ENCODE assay signal across 8 mouse cellular contexts in genomic region chrX:164381618-164382408, GRCm38 (mm10). TPM values are rescaled to one million over a fixed set of nuclear protein-coding genes. Genes with fewer than 3 reads are reported as not detected.
DNase-seq lines count a peak whose midpoint lies in the region; ATAC-seq and TF ChIP-seq lines count a peak whose summit lies in the region.

No protein-coding gene starts in this region.

- WGBS in forebrain, embryonic 10.5 days: 17% methylated on average over 32 of the region's 33 CpGs
- WGBS in heart, embryonic 14.5 days: 15% methylated on average over 30 of the region's 33 CpGs
- 11% methylated on average over 31 of the region's 33 CpGs for WGBS in liver, embryonic 14.5 days (ENCODE audit: insufficient replicate concordance)
- 17% methylated on average over 31 of the region's 33 CpGs for WGBS in stomach, embryonic 15.5 days

- peak overlapping the region; percentile 77 for H3K4me2 ChIP-seq in heart, embryonic 14.5 days (ENCODE audit: low read length)
- peak overlapping the region; percentile 66 for H3K4me2 ChIP-seq in liver, embryonic 14.5 days (ENCODE audit: low read depth)
- H3K4me2 ChIP-seq in stomach, embryonic 15.5 days: peak overlapping the region; percentile 64

- TF ChIP-seq EP300 in liver, embryonic 14.5 days (IDR thresholded peaks at IDR 0.05; ENCODE audit: low read depth): no peak

- H3K36me3 ChIP-seq in E14TG2a.4 (ENCODE audit: insufficient read depth, low read length): no peaks in the 10 kb centered on the region
- no peaks in the 10 kb centered on the region for H3K36me3 ChIP-seq in forebrain, embryonic 10.5 days (replicated peaks)
- H3K36me3 ChIP-seq in heart, embryonic 14.5 days (ENCODE audit: control insufficient read depth, insufficient read depth, low read length): no peaks in the 10 kb centered on the region
- H3K36me3 ChIP-seq in liver, embryonic 14.5 days (replicated peaks; ENCODE audit: control insufficient read depth, insufficient read depth, low read depth): no peaks in the 10 kb centered on the region
- no peaks in the 10 kb centered on the region for H3K36me3 ChIP-seq in stomach, embryonic 15.5 days

- H3K27ac ChIP-seq in forebrain, embryonic 10.5 days: peak overlapping the region; percentile 70
- no peak overlapping the region; a peak in 1 of 4 replicates for H3K27ac ChIP-seq in heart, embryonic 14.5 days (replicated peaks in 1 of 2; ENCODE audit: control insufficient read depth in 1 of 2, insufficient read depth in 1 of 2, low read depth in 2 of 2, low read length in 2 of 2)
- no peak overlapping the region for H3K27ac ChIP-seq in liver, embryonic 14.5 days
- H3K27ac ChIP-seq in stomach, embryonic 15.5 days: no peak overlapping the region

- H3K4me3 ChIP-seq in E14TG2a.4 (replicated peaks; ENCODE audit: low read length): peak overlapping the region; percentile 60
- peak overlapping the region; percentile 50 for H3K4me3 ChIP-seq in forebrain, embryonic 10.5 days
- H3K4me3 ChIP-seq in heart, embryonic 14.5 days (ENCODE audit: control insufficient read depth in 1 of 2, insufficient read depth in 1 of 2, low read depth in 1 of 2, low read length in 2 of 2): peak overlapping the region; percentile 40 to 42
- peak overlapping the region; percentile 27 to 33; a peak in 3 of 4 replicates for H3K4me3 ChIP-seq in liver, embryonic 14.5 days (ENCODE audit: insufficient read depth in 1 of 2, low read depth in 2 of 2, low read length in 2 of 2)
- H3K4me3 ChIP-seq in stomach, embryonic 15.5 days (replicated peaks): peak overlapping the region; percentile 35

- peak overlapping the region; percentile 62; the same call in 1 of the 2 replicates for H3K9ac ChIP-seq in heart, embryonic 14.5 days (ENCODE audit: low read length)
- H3K9ac ChIP-seq in liver, embryonic 14.5 days (replicated peaks): no peak overlapping the region
- no peak overlapping the region for H3K9ac ChIP-seq in stomach, embryonic 15.5 days

- peak; percentile 96 for ATAC-seq in heart, embryonic 14.5 days (ENCODE audit: insufficient number of reproducible peaks, insufficient read depth, low FRiP score, low read depth)
- peak; percentile 97 for ATAC-seq in liver, embryonic 14.5 days (ENCODE audit: insufficient read depth)
- ATAC-seq in stomach, embryonic 15.5 days (ENCODE audit: insufficient read depth, low FRiP score, low read depth): peak; percentile 95

- TF ChIP-seq CTCF in E14TG2a.4 (conservative IDR thresholded peaks at IDR 0.05; ENCODE audit: low read length): no peak
- TF ChIP-seq CTCF in liver, embryonic 14.5 days (IDR thresholded peaks at IDR 0.05; ENCODE audit: low read depth): no peak

- H3K4me1 ChIP-seq in E14TG2a.4 (replicated peaks; ENCODE audit: low read depth, low read length): peaks cover 13% of the 10 kb centered on the region
- H3K4me1 ChIP-seq in forebrain, embryonic 10.5 days: no peaks in the 10 kb centered on the region
- H3K4me1 ChIP-seq in heart, embryonic 14.5 days (ENCODE audit: control insufficient read depth in 2 of 2, insufficient read depth in 2 of 2, low read length in 2 of 2): no peaks in the 10 kb centered on the region
- no peaks in the 10 kb centered on the region for H3K4me1 ChIP-seq in liver, embryonic 14.5 days (replicated peaks; ENCODE audit: control insufficient read depth in 2 of 2, insufficient read depth in 2 of 2, low read length in 1 of 2)
- H3K4me1 ChIP-seq in stomach, embryonic 15.5 days: no peaks in the 10 kb centered on the region

- H3K9me3 ChIP-seq in E14TG2a.4 (ENCODE audit: low read length): no peaks in the 10 kb centered on the region
- no peaks in the 10 kb centered on the region for H3K9me3 ChIP-seq in forebrain, embryonic 10.5 days
- no peaks in the 10 kb centered on the region for H3K9me3 ChIP-seq in heart, embryonic 14.5 days (ENCODE audit: control insufficient read depth, low read length)
- no peaks in the 10 kb centered on the region for H3K9me3 ChIP-seq in liver, embryonic 14.5 days (ENCODE audit: control insufficient read depth, low read length)
- no peaks in the 10 kb centered on the region for H3K9me3 ChIP-seq in stomach, embryonic 15.5 days

- peak; percentile 58 for DNase-seq in c-Kit-positive CD71-positive TER-119-negative erythroid progenitor cells, embryonic 14.5 days (ENCODE audit: low read depth)
- DNase-seq in forebrain, embryonic 10.5 days (ENCODE audit: extremely low spot score, low spot score): peak; percentile 80
- DNase-seq in kidney, postnatal 14 days: peak; percentile 86
- peak; percentile 48 to 63 (median 59) for DNase-seq in liver, embryonic 14.5 days (ENCODE audit: low read depth in 3 of 3, low spot score in 3 of 3)
- DNase-seq in neural tube, embryonic 10.5 days (ENCODE audit: extremely low spot score, low spot score): peak; percentile 75

- no peaks in the 10 kb centered on the region for H3K27me3 ChIP-seq in E14TG2a.4 (ENCODE audit: insufficient read depth, low read length)
- peaks cover 65% of the 10 kb centered on the region for H3K27me3 ChIP-seq in forebrain, embryonic 10.5 days (ENCODE audit: poor library complexity, severe bottlenecking)
- H3K27me3 ChIP-seq in heart, embryonic 14.5 days (ENCODE audit: control insufficient read depth, insufficient read depth, low read length): no peaks in the 10 kb centered on the region
- H3K27me3 ChIP-seq in liver, embryonic 14.5 days (ENCODE audit: control insufficient read depth, insufficient read depth, low read length): no peaks in the 10 kb centered on the region
- H3K27me3 ChIP-seq in stomach, embryonic 15.5 days (replicated peaks): no peaks in the 10 kb centered on the region

RNA-seq across cellular contexts. Expression of gene Vegfd, which starts 8.6 kb away (rescaled TPM):
- 1.2 and 1.3 TPM in 2 replicates for polyA plus RNA-seq in forebrain, embryonic 10.5 days (2016; fragmentation: Nextera tagmentation; extraction: Ambion mirVana)
- polyA plus RNA-seq in heart, embryonic 14.5 days (2014; fragmentation: Nextera tagmentation; extraction: Ambion mirVana): 4.1 and 4.5 TPM in 2 replicates
- polyA plus RNA-seq in liver, embryonic 14.5 days (2012; rRNA removed): 0.73 and 1.0 TPM in 2 replicates
- polyA plus RNA-seq in liver, embryonic 14.5 days (2014; fragmentation: Nextera tagmentation; extraction: Ambion mirVana): 0.69 and 0.71 TPM in 2 replicates
- 5.5 and 6.3 TPM in 2 replicates for polyA plus RNA-seq in stomach, embryonic 15.5 days (2015; fragmentation: Nextera tagmentation; extraction: Ambion mirVana)

RNA-seq across cellular contexts. Expression of gene Piga, which starts 37.8 kb away (rescaled TPM):
- 20.9 and 22.4 TPM in 2 replicates for polyA plus RNA-seq in forebrain, embryonic 10.5 days (2016; fragmentation: Nextera tagmentation; extraction: Ambion mirVana)
- polyA plus RNA-seq in heart, embryonic 14.5 days (2014; fragmentation: Nextera tagmentation; extraction: Ambion mirVana): 7.9 and 8.1 TPM in 2 replicates
- 8.2 and 9.0 TPM in 2 replicates for polyA plus RNA-seq in liver, embryonic 14.5 days (2012; rRNA removed)
- polyA plus RNA-seq in liver, embryonic 14.5 days (2014; fragmentation: Nextera tagmentation; extraction: Ambion mirVana): 11.5 and 14.4 TPM in 2 replicates
- 14.5 and 15.0 TPM in 2 replicates for polyA plus RNA-seq in stomach, embryonic 15.5 days (2015; fragmentation: Nextera tagmentation; extraction: Ambion mirVana)

RNA-seq across cellular contexts. Expression of gene Asb11, which starts 55.0 kb away (rescaled TPM):
- not detected in 2 replicates for polyA plus RNA-seq in forebrain, embryonic 10.5 days (2016; fragmentation: Nextera tagmentation; extraction: Ambion mirVana)
- polyA plus RNA-seq in heart, embryonic 14.5 days (2014; fragmentation: Nextera tagmentation; extraction: Ambion mirVana): 45.4 and 50.1 TPM in 2 replicates
- polyA plus RNA-seq in liver, embryonic 14.5 days (2012; rRNA removed): 0.06 TPM in 1 of 2 replicates, not detected in the other
- not detected in 2 replicates for polyA plus RNA-seq in liver, embryonic 14.5 days (2014; fragmentation: Nextera tagmentation; extraction: Ambion mirVana)
- polyA plus RNA-seq in stomach, embryonic 15.5 days (2015; fragmentation: Nextera tagmentation; extraction: Ambion mirVana): 0.31 TPM in 1 of 2 replicates, not detected in the other

Comparison
In these comparisons a context has a peak if more than half of its experiments do, and no peak if none do; other contexts are left out.
1. RNA of gene Asb11, which starts 55.0 kb away (polyA plus RNA-seq): 45.4 to 50.1 TPM in heart, embryonic 14.5 days; 0.06 TPM in liver, embryonic 14.5 days, 0.31 TPM in stomach, embryonic 15.5 days and not detected in forebrain, embryonic 10.5 days; every median in the first group is over 10 times any median in the second.
2. Peak in every context shown above with its lines, with median percentiles within 50 percentile points of each other: H3K4me3 ChIP-seq, DNase-seq, ATAC-seq and H3K4me2 ChIP-seq.